Mouse (Mus musculus): ENCODE measurements around the gene Aipl1. TPM values are rescaled to one million over a fixed set of nuclear protein-coding genes. Genes with fewer than 3 reads are reported as not detected.

Gene Aipl1
- polyA plus RNA-seq, 1 experiment from 2014 or later, result not detected

- no peak overlapping the region for H3K27ac ChIP-seq (ENCODE audit: low read depth, low read length)
- H3K4me2 ChIP-seq (replicated peaks; ENCODE audit: low read depth, low read length), result no peak overlapping the region
- WGBS, result 72% methylated on average over 9 of the region's 9 CpGs
- H3K4me3 ChIP-seq (ENCODE audit: low read depth, low read length), result no peak overlapping the region
- no peaks in the 10 kb centered on the region for H3K36me3 ChIP-seq (ENCODE audit: control insufficient read depth, insufficient read depth, low read length)
- no peak for DNase-seq (ENCODE audit: low spot score)
- no peaks in the 10 kb centered on the region for H3K27me3 ChIP-seq (ENCODE audit: control insufficient read depth, insufficient read depth, low read length)
- no peaks in the 10 kb centered on the region for H3K4me1 ChIP-seq (replicated peaks; ENCODE audit: control insufficient read depth, insufficient read depth, low read length)
- no peak overlapping the region for H3K9ac ChIP-seq (ENCODE audit: low read depth, low read length)
- no peaks in the 10 kb centered on the region for H3K9me3 ChIP-seq (ENCODE audit: control insufficient read depth, low read length)
- no peak for ATAC-seq (ENCODE audit: low FRiP score)
These were observed 33.4 kb upstream of the Aipl1 start for GRCm38 (mm10) chr11:72070733-72071132.

- H3K4me3 ChIP-seq (ENCODE audit: low read depth, low read length), result no peak overlapping the region
- H3K9me3 ChIP-seq (ENCODE audit: control insufficient read depth, low read length), result no peaks in the 10 kb centered on the region
- no peak overlapping the region for H3K9ac ChIP-seq (ENCODE audit: low read depth, low read length)
- H3K27ac ChIP-seq (ENCODE audit: low read depth, low read length), result no peak overlapping the region
- H3K36me3 ChIP-seq (ENCODE audit: control insufficient read depth, insufficient read depth, low read length), result no peaks in the 10 kb centered on the region
- DNase-seq (ENCODE audit: low spot score) (no peak), ATAC-seq (ENCODE audit: low FRiP score) (no peak)
- H3K4me1 ChIP-seq (replicated peaks; ENCODE audit: control insufficient read depth, insufficient read depth, low read length), result no peaks in the 10 kb centered on the region
- H3K27me3 ChIP-seq (ENCODE audit: control insufficient read depth, insufficient read depth, low read length), result no peaks in the 10 kb centered on the region
- WGBS, result 66% methylated on average over 7 of the region's 7 CpGs
- no peak overlapping the region for H3K4me2 ChIP-seq (replicated peaks; ENCODE audit: low read depth, low read length)
These were observed 30.7 kb upstream of the Aipl1 start for GRCm38 (mm10) chr11:72068026-72068425.

GRCm38 (mm10) chr11:72067326-72067725 lies 30.0 kb upstream of the Aipl1 start:
- WGBS, result 83% methylated on average over 5 of the region's 5 CpGs
- Histone ChIP-seq H3K27ac (ENCODE audit: low read depth, low read length) (no peak overlapping the region), H3K9ac (ENCODE audit: low read depth, low read length) (no peak overlapping the region), H3K36me3 (ENCODE audit: control insufficient read depth, insufficient read depth, low read length) (no peaks in the 10 kb centered on the region), H3K27me3 (ENCODE audit: control insufficient read depth, insufficient read depth, low read length) (no peaks in the 10 kb centered on the region), H3K9me3 (ENCODE audit: control insufficient read depth, low read length) (no peaks in the 10 kb centered on the region), H3K4me2 (replicated peaks; ENCODE audit: low read depth, low read length) (no peak overlapping the region), H3K4me1 (replicated peaks; ENCODE audit: control insufficient read depth, insufficient read depth, low read length) (no peaks in the 10 kb centered on the region), H3K4me3 (ENCODE audit: low read depth, low read length) (no peak overlapping the region)
- ATAC-seq (ENCODE audit: low FRiP score), result no peak
- no peak for DNase-seq (ENCODE audit: low spot score)

GRCm38 (mm10) chr11:72066330-72066729 lies 29.0 kb upstream of the Aipl1 start:
- Histone ChIP-seq H3K27ac (ENCODE audit: low read depth, low read length) (no peak overlapping the region), H3K4me2 (replicated peaks; ENCODE audit: low read depth, low read length) (no peak overlapping the region), H3K9me3 (ENCODE audit: control insufficient read depth, low read length) (no peaks in the 10 kb centered on the region), H3K36me3 (ENCODE audit: control insufficient read depth, insufficient read depth, low read length) (no peaks in the 10 kb centered on the region), H3K27me3 (ENCODE audit: control insufficient read depth, insufficient read depth, low read length) (no peaks in the 10 kb centered on the region), H3K4me1 (replicated peaks; ENCODE audit: control insufficient read depth, insufficient read depth, low read length) (no peaks in the 10 kb centered on the region), H3K9ac (ENCODE audit: low read depth, low read length) (no peak overlapping the region), H3K4me3 (ENCODE audit: low read depth, low read length) (no peak overlapping the region)
- ATAC-seq (ENCODE audit: low FRiP score), result no peak
- WGBS, result 36% methylated on average over 6 of the region's 6 CpGs
- DNase-seq (ENCODE audit: low spot score), result peak; percentile 50

GRCm38 (mm10) chr11:72065103-72065502 lies 27.8 kb upstream of the Aipl1 start:
- Histone ChIP-seq H3K4me2 (replicated peaks; ENCODE audit: low read depth, low read length) (no peak overlapping the region), H3K36me3 (ENCODE audit: control insufficient read depth, insufficient read depth, low read length) (no peaks in the 10 kb centered on the region), H3K4me3 (ENCODE audit: low read depth, low read length) (no peak overlapping the region), H3K4me1 (replicated peaks; ENCODE audit: control insufficient read depth, insufficient read depth, low read length) (no peaks in the 10 kb centered on the region), H3K27me3 (ENCODE audit: control insufficient read depth, insufficient read depth, low read length) (no peaks in the 10 kb centered on the region), H3K9ac (ENCODE audit: low read depth, low read length) (no peak overlapping the region), H3K27ac (ENCODE audit: low read depth, low read length) (no peak overlapping the region), H3K9me3 (ENCODE audit: control insufficient read depth, low read length) (no peaks in the 10 kb centered on the region)
- no peak for DNase-seq (ENCODE audit: low spot score)
- ATAC-seq (ENCODE audit: low FRiP score), result no peak
- 85% methylated on average over 8 of the region's 8 CpGs for WGBS

GRCm38 (mm10) chr11:72064414-72064813 lies 27.1 kb upstream of the Aipl1 start:
- no peak overlapping the region for H3K9ac ChIP-seq (ENCODE audit: low read depth, low read length)
- H3K4me2 ChIP-seq (replicated peaks; ENCODE audit: low read depth, low read length), result no peak overlapping the region
- no peak overlapping the region for H3K27ac ChIP-seq (ENCODE audit: low read depth, low read length)
- no peak for DNase-seq (ENCODE audit: low spot score)
- whole genome bisulfite sequencing, result 87% methylated on average over 6 of the region's 6 CpGs
- H3K9me3 ChIP-seq (ENCODE audit: control insufficient read depth, low read length), result no peaks in the 10 kb centered on the region
- no peaks in the 10 kb centered on the region for H3K4me1 ChIP-seq (replicated peaks; ENCODE audit: control insufficient read depth, insufficient read depth, low read length)
- no peak for ATAC-seq (ENCODE audit: low FRiP score)
- H3K4me3 ChIP-seq (ENCODE audit: low read depth, low read length), result no peak overlapping the region
- no peaks in the 10 kb centered on the region for H3K36me3 ChIP-seq (ENCODE audit: control insufficient read depth, insufficient read depth, low read length)
- H3K27me3 ChIP-seq (ENCODE audit: control insufficient read depth, insufficient read depth, low read length), result no peaks in the 10 kb centered on the region

DNA sequence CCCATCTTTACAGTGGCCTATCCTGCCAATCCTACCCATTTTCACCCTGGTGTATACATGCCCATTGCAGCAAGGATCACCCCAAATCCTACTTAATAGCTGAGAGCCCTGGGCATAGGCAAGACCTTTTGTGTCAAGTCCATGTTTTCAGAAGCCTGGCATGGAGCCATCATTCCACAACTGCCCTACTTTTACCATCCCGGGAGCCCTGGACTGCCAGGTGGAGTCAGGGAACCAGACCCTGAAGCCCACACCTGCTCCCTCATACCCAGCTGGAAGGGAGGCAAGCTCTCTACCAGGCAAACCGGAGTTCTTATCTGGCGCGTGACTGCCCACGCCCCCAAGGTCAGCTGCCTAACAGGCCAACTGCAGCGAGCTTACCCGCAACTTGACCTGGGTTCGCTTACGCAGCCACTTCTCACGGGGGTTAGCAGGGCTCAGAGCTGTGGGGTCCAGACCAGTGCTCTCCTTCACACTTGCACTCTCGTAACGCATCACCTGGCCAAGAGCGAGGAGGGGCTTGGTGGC lies 23.8 kb upstream of the Aipl1 start:
- no peak for DNase-seq (ENCODE audit: low spot score)
- 86% methylated on average over 13 of the region's 13 CpGs for WGBS
- H3K27ac ChIP-seq (ENCODE audit: low read depth, low read length), result no peak overlapping the region
- no peak overlapping the region for H3K9ac ChIP-seq (ENCODE audit: low read depth, low read length)
- H3K9me3 ChIP-seq (ENCODE audit: control insufficient read depth, low read length), result no peaks in the 10 kb centered on the region
- no peak overlapping the region for H3K4me2 ChIP-seq (replicated peaks; ENCODE audit: low read depth, low read length)
- H3K4me3 ChIP-seq (ENCODE audit: low read depth, low read length), result no peak overlapping the region
- H3K4me1 ChIP-seq (replicated peaks; ENCODE audit: control insufficient read depth, insufficient read depth, low read length), result no peaks in the 10 kb centered on the region
- no peaks in the 10 kb centered on the region for H3K27me3 ChIP-seq (ENCODE audit: control insufficient read depth, insufficient read depth, low read length)
- ATAC-seq (ENCODE audit: low FRiP score), result no peak
- no peaks in the 10 kb centered on the region for H3K36me3 ChIP-seq (ENCODE audit: control insufficient read depth, insufficient read depth, low read length)

GRCm38 (mm10) chr11:72060416-72060815 lies 23.1 kb upstream of the Aipl1 start:
- no peaks in the 10 kb centered on the region for H3K9me3 ChIP-seq (ENCODE audit: control insufficient read depth, low read length)
- H3K27ac ChIP-seq (ENCODE audit: low read depth, low read length), result no peak overlapping the region
- H3K4me1 ChIP-seq (replicated peaks; ENCODE audit: control insufficient read depth, insufficient read depth, low read length), result no peaks in the 10 kb centered on the region
- DNase-seq (ENCODE audit: low spot score) (no peak), ATAC-seq (ENCODE audit: low FRiP score) (no peak)
- H3K36me3 ChIP-seq (ENCODE audit: control insufficient read depth, insufficient read depth, low read length), result no peaks in the 10 kb centered on the region
- H3K9ac ChIP-seq (ENCODE audit: low read depth, low read length), result no peak overlapping the region
- H3K4me2 ChIP-seq (replicated peaks; ENCODE audit: low read depth, low read length), result no peak overlapping the region
- no peaks in the 10 kb centered on the region for H3K27me3 ChIP-seq (ENCODE audit: control insufficient read depth, insufficient read depth, low read length)
- 83% methylated on average over 9 of the region's 9 CpGs for WGBS
- no peak overlapping the region for H3K4me3 ChIP-seq (ENCODE audit: low read depth, low read length)

GRCm38 (mm10) chr11:72057166-72057565 lies 19.9 kb upstream of the Aipl1 start:
- Histone ChIP-seq H3K27ac (ENCODE audit: low read depth, low read length) (no peak overlapping the region), H3K27me3 (ENCODE audit: control insufficient read depth, insufficient read depth, low read length) (no peaks in the 10 kb centered on the region)
- DNase-seq (ENCODE audit: low spot score), result no peak

More at GRCm38 (mm10) chr11:72057166-72057565, 19.9 kb upstream of the Aipl1 start:
- WGBS, result 85% methylated on average over 3 of the region's 3 CpGs
- H3K36me3 ChIP-seq (ENCODE audit: control insufficient read depth, insufficient read depth, low read length), result no peaks in the 10 kb centered on the region
- no peak overlapping the region for H3K9ac ChIP-seq (ENCODE audit: low read depth, low read length)
- no peak overlapping the region for H3K4me2 ChIP-seq (replicated peaks; ENCODE audit: low read depth, low read length)
- ATAC-seq (ENCODE audit: low FRiP score), result no peak
- H3K4me3 ChIP-seq (ENCODE audit: low read depth, low read length), result no peak overlapping the region
- no peaks in the 10 kb centered on the region; the same call in 1 of the 2 replicates for H3K4me1 ChIP-seq (replicated peaks; ENCODE audit: control insufficient read depth, insufficient read depth, low read length)
- no peaks in the 10 kb centered on the region for H3K9me3 ChIP-seq (ENCODE audit: control insufficient read depth, low read length)

Measured in hindbrain, embryonic 11.5 days (tissue).